Mouse (Mus musculus) ovary, adult 18-20 months (tissue): ENCODE data around the gene Slc2a9.

Experiments
- DNase-seq: peaks from one replicate; pipeline ENCODE4 v3.0.0; 2022; ENCODE audit warnings: low spot score, mixed read lengths

Slc2a9 gene

GRCm38 (mm10) chr5:38372369-38372768 is 130.6 kb downstream of the Slc2a9 start:
- no peak for DNase-seq

GRCm38 (mm10) chr5:38371308-38371707 is 131.6 kb downstream of the Slc2a9 start:
- no peak for DNase-seq

GRCm38 (mm10) chr5:38366650-38367470 is 136.1 kb downstream of the Slc2a9 start:
- peak; percentile 41 for DNase-seq

GRCm38 (mm10) chr5:38365521-38365920 is 137.4 kb downstream of the Slc2a9 start:
- no peak for DNase-seq

- no peak for DNase-seq
These were observed 138.5 kb downstream of the Slc2a9 start for GRCm38 (mm10) chr5:38364396-38364795.

- no peak for DNase-seq
These were observed 143.2 kb downstream of the Slc2a9 start for GRCm38 (mm10) chr5:38359716-38360115.

GRCm38 (mm10) chr5:38356927-38357326 is 146.0 kb downstream of the Slc2a9 start:
- no peak for DNase-seq

- DNase-seq: no peak
These were observed 152.5 kb downstream of the Slc2a9 start for GRCm38 (mm10) chr5:38350351-38350929.

- peak; percentile 3 for DNase-seq
These were observed 156.1 kb downstream of the Slc2a9 start for GRCm38 (mm10) chr5:38346646-38347432.

GRCm38 (mm10) chr5:38343101-38343500 is 159.8 kb downstream of the Slc2a9 start:
- no peak for DNase-seq

GRCm38 (mm10) chr5:38334582-38334981 is 168.4 kb downstream of the Slc2a9 start:
- no peak for DNase-seq

GRCm38 (mm10) chr5:38333381-38333780 is 169.6 kb downstream of the Slc2a9 start:
- DNase-seq: no peak

GRCm38 (mm10) chr5:38318966-38319786 is 183.8 kb downstream of the Slc2a9 start, which contains the start of gene Drd5:
Gene Drd5, plus strand, starts transcription at chr5:38319367.
- no peak for DNase-seq

GRCm38 (mm10) chr5:38309795-38310194 is 193.1 kb downstream of the Slc2a9 start:
- DNase-seq: no peak

- no peak for DNase-seq
These were observed 194.1 kb downstream of the Slc2a9 start for GRCm38 (mm10) chr5:38308873-38309272.

- peak; percentile 57 for DNase-seq
These were observed 195.5 kb downstream of the Slc2a9 start for GRCm38 (mm10) chr5:38307255-38308101.

GRCm38 (mm10) chr5:38305241-38305640 is 197.7 kb downstream of the Slc2a9 start:
- DNase-seq: no peak

GRCm38 (mm10) chr5:38302651-38303050 is 200.3 kb downstream of the Slc2a9 start:
- DNase-seq: no peak

- no peak for DNase-seq
These were observed 201.1 kb downstream of the Slc2a9 start for GRCm38 (mm10) chr5:38301761-38302411.
